Mouse (Mus musculus) urinary bladder, adult 2 months (tissue): Measurements from ENCODE around the gene Aurka. TPM values are rescaled to one million over a fixed set of nuclear protein-coding genes. Genes with fewer than 3 reads are reported as not detected.

Experiments used
- DNase-seq: peaks from one replicate; pipeline ENCODE4 v3.0.0; 2022; ENCODE audit warnings: low spot score
- polyA plus RNA-seq: library from polyadenylated mRNA; depleted of rRNA; stranded (reverse); fragments of >200 nt; gene quantifications from 2 replicates; pipeline ENCODE4 v1.2.3, GENCODE M21; 2012; rRNA removed

The Aurka gene
- polyA plus RNA-seq, 1 experiment: 3.1 TPM

GRCm38 (mm10) chr2:172338206-172338942, 32.0 kb downstream of the Aurka start:
- DNase-seq: no peak

DNA sequence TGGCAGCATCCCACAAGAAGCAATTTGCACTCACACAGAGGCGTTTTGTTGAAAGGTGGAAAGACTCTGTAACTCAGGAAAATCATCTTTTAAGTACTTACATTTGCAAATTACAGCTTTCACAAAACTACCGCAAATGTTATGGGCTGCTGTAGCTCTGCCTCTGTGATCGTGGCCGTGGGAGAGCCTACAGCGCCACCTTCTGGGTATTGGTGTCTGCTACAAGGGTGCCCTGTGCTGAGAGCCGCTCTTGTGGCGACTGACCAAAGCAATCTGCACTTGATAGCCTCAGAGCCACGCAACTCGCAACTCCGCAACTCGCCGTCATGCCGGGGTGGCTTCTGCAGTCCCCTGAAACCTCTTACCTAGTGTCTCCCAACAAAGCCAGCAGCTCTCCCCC, 41.2 kb downstream of the Aurka start:
- no peak for DNase-seq

DNA sequence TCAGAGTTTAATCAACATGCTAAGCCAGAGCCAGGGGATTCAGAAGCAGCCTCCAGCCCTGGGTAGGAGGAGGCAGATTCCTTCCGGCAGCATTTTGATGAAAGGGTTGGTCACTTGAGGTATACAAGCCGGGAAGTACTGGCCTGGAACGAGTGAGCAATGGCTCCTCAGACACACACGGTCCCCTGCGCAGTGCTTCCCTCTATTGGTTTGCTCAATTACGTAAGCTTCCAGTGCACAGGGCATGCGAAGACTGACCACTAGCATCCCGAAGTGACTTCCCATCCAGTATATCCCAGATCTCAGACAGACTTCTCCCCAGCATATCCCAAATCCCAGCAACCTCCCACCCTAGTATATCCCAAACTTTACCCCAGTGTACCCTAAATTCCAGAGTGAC, 42.1 kb downstream of the Aurka start:
- DNase-seq: no peak

GRCm38 (mm10) chr2:172320878-172321277, 49.5 kb downstream of the Aurka start:
- no peak for DNase-seq

- DNase-seq: no peak
Observed at GRCm38 (mm10) chr2:172311731-172312130, 58.6 kb downstream of the Aurka start.

GRCm38 (mm10) chr2:172306544-172306943, 63.8 kb downstream of the Aurka start:
- DNase-seq: no peak

Other genes with a start within 250 kb of the Aurka start
- not detected in 2 replicates for gene Mc3r, start 122.0 kb downstream of the Aurka start, polyA plus RNA-seq
- gene Fam210b, start 25.0 kb downstream of the Aurka start, polyA plus RNA-seq: 20.6 and 22.6 TPM in 2 replicates
- 27.0 and 28.1 TPM in 2 replicates for gene Cstf1, start 146 bp upstream of the Aurka start, polyA plus RNA-seq
- 0.88 and 1.3 TPM in 2 replicates for gene Cass4, start 23.3 kb upstream of the Aurka start, polyA plus RNA-seq
- gene Rtf2, start 70.0 kb upstream of the Aurka start, polyA plus RNA-seq: 72.6 and 72.7 TPM in 2 replicates
- 0.04 TPM in 1 of 2 replicates, not detected in the other for gene Gcnt7, start 88.1 kb upstream of the Aurka start, polyA plus RNA-seq
- gene Fam209, start 102.0 kb upstream of the Aurka start, polyA plus RNA-seq: 0.26 and 0.59 TPM in 2 replicates
- gene Tfap2c, start 179.1 kb upstream of the Aurka start, polyA plus RNA-seq: 4.9 and 5.5 TPM in 2 replicates